Mouse (Mus musculus): ENCODE data around the gene 4930438A08Rik.

The 4930438A08Rik gene

DNA sequence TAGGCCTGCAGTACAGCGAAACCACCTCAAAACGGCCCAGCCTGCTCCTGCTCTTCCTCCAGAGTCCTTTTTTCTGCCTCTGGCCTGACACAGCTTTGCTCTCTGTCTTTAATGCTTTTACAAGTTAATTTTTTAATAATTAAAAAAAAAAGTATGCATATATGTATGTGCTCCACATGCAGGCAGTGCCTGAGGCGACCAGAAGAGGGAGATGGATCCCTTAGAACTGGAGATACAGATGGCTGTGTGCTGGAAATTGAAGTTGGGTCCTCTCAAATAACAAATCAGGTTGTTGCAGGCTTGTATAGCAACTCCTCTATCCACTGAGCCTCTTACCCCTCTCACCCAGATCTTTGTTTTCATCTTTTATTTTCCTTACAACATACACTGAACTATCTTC lies 52.2 kb downstream of the 4930438A08Rik start:
- no peak for DNase-seq

DNA sequence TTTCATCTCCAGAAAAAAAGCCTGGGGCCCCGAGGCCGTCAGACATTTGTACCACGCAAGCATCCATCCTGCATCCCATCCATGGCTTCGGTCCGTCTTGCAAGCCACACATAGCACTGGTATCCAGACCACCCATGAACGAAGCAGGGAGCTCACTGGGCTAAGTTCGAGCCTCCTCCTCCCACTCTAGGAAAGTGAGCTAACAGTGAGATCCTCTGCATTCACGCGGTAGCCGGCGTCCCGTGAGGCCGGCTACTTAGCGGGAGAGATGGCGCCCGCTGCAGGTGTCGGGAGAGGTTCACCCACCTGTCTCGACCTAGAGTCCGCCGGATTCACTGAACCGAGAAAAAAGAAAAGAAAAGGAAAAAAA lies 55.3 kb downstream of the 4930438A08Rik start:
- DNase-seq: no peak

DNA sequence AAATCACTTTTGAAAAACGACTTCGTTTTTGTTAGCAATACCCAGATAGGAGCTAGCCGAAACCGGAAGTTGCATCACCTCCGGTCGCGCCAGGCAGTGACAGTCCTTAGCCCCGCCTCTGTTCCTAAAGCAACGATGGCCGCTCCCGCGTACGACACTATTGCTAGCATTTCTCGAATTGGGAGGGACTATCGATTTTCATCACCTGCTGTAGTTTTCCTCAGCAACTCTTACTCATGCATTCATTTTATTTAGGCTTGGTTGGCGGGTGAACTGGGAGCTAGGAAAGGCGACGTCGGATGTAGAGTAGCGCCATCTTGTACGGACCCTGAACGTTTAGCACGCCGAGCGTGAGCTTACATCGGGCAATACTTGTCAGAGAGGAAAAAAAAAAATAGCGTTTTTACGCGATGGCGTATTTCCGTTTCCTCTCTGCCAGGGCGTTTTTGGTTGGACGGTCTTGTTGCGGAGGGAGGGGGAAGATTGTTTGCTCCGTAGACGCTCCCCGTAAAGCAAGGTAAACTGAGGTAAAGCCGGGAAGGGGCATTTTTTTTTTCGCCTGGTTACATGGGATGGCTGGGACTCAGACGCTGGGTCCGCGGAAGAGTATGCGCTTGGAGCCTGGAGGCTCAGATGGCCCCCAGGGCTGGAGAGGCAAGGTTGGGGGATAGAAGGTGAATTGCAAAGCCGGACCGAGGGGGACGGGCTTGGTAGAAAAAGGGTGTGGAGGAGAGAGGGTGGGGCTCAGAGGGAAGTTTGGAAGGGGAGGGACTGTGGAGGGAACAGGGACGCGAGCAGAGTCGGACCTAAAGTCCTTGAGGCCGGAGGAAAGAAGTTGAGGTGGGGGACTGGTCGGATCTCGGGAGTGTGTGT lies 55.9 kb downstream of the 4930438A08Rik start, which contains the start of the genes Zfp672 and Sh3bp5l:
TSS of gene Zfp672 (minus strand) at position 64 of the 873 bp plus-strand sequence.
TSS of gene Sh3bp5l (plus strand) at position 449 of the 873 bp plus-strand sequence.
- peak; percentile 95 for DNase-seq

DNA sequence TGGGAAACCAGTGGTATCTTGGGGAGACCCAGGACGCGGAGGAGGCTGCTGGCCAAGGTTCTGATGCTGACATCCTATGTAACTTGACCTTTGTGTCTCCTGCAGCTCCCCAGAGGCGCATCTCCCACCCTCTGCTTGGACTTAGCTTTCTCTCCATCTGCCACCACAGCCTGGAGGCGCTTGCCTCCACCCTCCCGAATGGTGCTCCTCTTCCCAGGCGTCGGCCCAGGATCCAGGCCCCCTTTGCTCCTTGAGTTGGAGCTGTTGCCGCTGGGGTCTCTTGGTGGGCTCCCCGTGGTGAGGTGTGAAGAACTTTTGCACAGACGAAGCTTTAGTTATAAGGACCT lies 56.5 kb downstream of the 4930438A08Rik start:
- no peak for DNase-seq

DNA sequence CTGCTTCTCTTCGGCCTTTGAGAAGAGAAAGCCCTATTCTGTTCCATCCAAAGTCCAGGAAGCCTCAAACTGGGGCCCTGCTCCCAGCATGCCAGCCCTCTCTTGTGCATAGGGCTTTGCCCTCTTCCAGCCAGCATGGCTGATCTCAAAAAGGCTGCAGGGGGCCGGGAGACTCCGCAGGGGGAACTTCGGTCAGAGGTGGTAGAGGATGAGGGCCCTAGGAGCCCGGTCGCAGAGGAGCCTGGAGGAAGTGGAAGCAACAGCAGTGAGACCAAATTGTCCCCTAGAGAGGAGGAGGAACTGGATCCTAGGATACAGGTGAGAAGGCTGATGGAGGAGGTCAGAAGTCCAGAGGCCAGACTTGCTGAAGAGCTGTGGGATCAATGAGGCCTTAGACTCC lies 56.9 kb downstream of the 4930438A08Rik start:
- DNase-seq: no peak

DNA sequence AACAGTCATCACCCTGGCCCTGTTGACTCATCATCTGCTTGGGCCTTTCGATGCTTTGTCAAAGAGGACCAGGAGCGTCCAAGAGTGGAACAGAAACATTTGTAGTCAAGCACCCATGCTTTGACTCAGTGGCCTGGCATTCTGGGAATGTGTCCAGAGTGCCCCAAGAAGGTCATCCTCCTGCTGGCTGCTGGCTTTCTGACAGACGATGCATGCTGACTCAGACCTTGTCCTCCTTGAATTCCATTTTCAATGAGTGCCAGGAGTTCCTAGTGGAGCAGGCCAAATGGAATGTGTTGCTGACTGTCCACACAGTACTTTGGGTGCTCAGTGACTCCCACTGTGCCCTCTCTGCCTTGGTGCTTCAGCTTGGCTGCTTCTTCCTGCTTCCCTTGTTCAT lies 60.1 kb downstream of the 4930438A08Rik start:
- DNase-seq: no peak

Data from layer of hippocampus, adult 9-11 months (tissue).